Mouse (Mus musculus) liver, postnatal 0 days (tissue): Measurements from ENCODE around the gene Rara.

Source experiments
- CTCF ChIP-seq: sonication (generic); IDR thresholded peaks from 2 replicates; pipeline ENCODE4 v1.5.1; 2016; ENCODE audit warnings: antibody characterized with exemption, low read depth
- EP300 ChIP-seq: IDR thresholded peaks from 2 replicates; pipeline ENCODE4 v1.6.1; 2016; ENCODE audit warnings: antibody characterized with exemption, low read depth, mild to moderate bottlenecking

GRCm38 (mm10) chr11:98971316-98972031 lies 43.9 kb downstream of the Rara start:
- TF ChIP-seq EP300 (no peak), CTCF (no peak)
